Mouse (Mus musculus) R1 (cell line): ENCODE measurements around the gene Cpeb3.
A peak's percentile ranks its signal among the peaks of the same experiment; 100 is the strongest.
"Not testable (repeated sequence)": the region's sequence is repeated elsewhere in the genome, so short reads cannot be mapped to it uniquely, and the experiment has no call there.

Experiments
- DNase-seq: peaks from one replicate; pipeline ENCODE4 v3.0.0-alpha.2; 2018; ENCODE audit warnings: low read depth, low spot score

The Cpeb3 gene

GRCm38 (mm10) chr19:37208176-37208755, at the start of gene Cpeb3:
Gene Cpeb3 (minus strand): TSS chr19:37208601.
- peak; percentile 73 for DNase-seq

GRCm38 (mm10) chr19:37255321-37255720, 46.9 kb upstream of the Cpeb3 start:
- DNase-seq, result no peak

GRCm38 (mm10) chr19:37252104-37252503, 43.7 kb upstream of the Cpeb3 start:
- DNase-seq, result peak; percentile 92

- no peak for DNase-seq
Observed at GRCm38 (mm10) chr19:37248199-37248598, 39.8 kb upstream of the Cpeb3 start.

GRCm38 (mm10) chr19:37246859-37247258, 38.5 kb upstream of the Cpeb3 start:
- no peak for DNase-seq

GRCm38 (mm10) chr19:37242707-37243106, 34.3 kb upstream of the Cpeb3 start:
- no peak for DNase-seq

GRCm38 (mm10) chr19:37241201-37241600, 32.8 kb upstream of the Cpeb3 start:
- DNase-seq, result peak; percentile 66

- DNase-seq, result peak; percentile 72
Observed at GRCm38 (mm10) chr19:37239096-37239495, 30.7 kb upstream of the Cpeb3 start.

- peak; percentile 41 for DNase-seq
Observed at GRCm38 (mm10) chr19:37238651-37239050, 30.2 kb upstream of the Cpeb3 start.

- DNase-seq, result peak; percentile 21
Observed at GRCm38 (mm10) chr19:37237712-37238437, 29.5 kb upstream of the Cpeb3 start.

- DNase-seq, result no peak
Observed at GRCm38 (mm10) chr19:37237306-37237705, 28.9 kb upstream of the Cpeb3 start.

GRCm38 (mm10) chr19:37235818-37236217, 27.4 kb upstream of the Cpeb3 start:
- DNase-seq, result no peak

GRCm38 (mm10) chr19:37233561-37234539, 25.4 kb upstream of the Cpeb3 start:
- DNase-seq, result peak; percentile 71

GRCm38 (mm10) chr19:37232598-37232997, 24.2 kb upstream of the Cpeb3 start:
- not testable (repeated sequence) for DNase-seq

- no peak for DNase-seq
Observed at GRCm38 (mm10) chr19:37225197-37225862, 16.9 kb upstream of the Cpeb3 start.

- no peak for DNase-seq
Observed at GRCm38 (mm10) chr19:37214711-37215110, 6.3 kb upstream of the Cpeb3 start.

GRCm38 (mm10) chr19:37211416-37211815, 3.0 kb upstream of the Cpeb3 start:
- DNase-seq, result no peak

GRCm38 (mm10) chr19:37210457-37210856, 2.1 kb upstream of the Cpeb3 start:
- no peak for DNase-seq

- DNase-seq, result no peak
Observed at GRCm38 (mm10) chr19:37209467-37210128, 1.2 kb upstream of the Cpeb3 start.

- no peak for DNase-seq
Observed at GRCm38 (mm10) chr19:37208986-37209385, 585 bp upstream of the Cpeb3 start.
